Mouse (Mus musculus): ENCODE results near the gene Zyg11a. TPM values are rescaled to one million over a fixed set of nuclear protein-coding genes. Genes with fewer than 3 reads are reported as not detected.

The Zyg11a gene
- total RNA-seq (2017) = not detected in 2 replicates

DNA sequence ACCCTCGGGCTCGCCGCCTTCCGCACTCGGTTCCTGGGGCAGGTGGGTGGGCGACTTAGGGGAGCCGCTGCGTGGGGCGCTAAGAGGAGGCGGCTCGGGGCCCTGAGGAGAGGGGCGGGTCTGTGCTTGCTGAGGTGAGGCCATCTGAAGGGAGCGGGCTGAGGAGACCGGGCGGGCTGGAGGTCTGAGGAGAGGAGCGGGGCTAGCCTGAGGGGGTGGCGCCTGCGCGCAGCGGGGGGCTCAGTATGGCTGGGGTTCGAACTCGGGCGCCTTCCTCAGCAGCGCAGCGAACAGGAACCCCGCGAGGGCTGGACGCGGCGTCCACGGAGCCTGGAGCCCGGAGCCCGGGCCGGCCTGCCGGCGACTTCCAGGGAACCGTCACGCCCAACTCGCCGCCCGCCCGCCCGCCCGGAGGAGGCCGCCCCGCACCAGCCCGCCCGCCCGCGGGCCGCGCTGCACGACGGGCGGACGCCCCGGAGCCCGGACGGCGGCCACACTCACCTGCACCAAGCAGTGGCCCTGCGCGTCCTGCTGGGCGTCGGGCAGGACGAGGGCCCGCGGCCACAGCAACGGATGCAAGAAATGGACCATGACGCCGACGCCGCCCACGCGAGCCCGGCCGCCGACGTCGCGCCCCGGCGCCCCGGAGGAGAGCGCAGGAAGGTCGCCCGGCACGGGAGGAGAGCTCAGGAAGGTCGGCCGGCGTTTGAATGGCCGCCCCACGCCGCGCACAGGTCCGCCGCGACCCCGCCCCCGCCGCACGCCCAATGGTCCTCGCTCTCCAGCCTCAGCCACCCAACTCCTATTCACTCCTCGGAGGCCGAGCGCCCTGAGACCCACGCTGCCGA, at the start of gene Zyg11a:
Gene Zyg11a (minus strand): TSS at position 717 of the 848 bp plus-strand sequence.
- 0 out of 2 replicates have a peak, but pooled peaks have one; percentile 29 for ATAC-seq (replicated peaks; ENCODE audit: low read depth, poor library complexity, severe bottlenecking)

DNA sequence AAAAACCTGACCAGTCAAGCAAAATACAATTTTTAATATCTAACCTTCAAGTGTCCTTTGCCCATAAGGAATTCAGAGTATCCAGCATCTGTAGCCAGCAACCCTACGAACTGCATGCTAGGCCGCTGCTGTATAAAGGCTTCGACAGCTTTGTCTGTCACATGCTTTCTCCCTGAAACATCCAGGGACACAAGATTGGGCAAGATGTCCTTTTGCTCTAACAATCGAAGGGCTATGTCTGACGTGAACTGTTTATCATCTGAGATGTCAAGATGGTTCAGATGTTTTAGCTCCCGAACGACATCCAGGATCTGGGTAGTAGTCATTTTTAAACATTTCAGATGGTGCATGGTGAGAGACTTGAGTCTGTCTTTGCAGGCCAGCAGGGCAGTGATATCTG, 47.9 kb upstream of the Zyg11a start:
- no peak for ATAC-seq (replicated peaks; ENCODE audit: low read depth, poor library complexity, severe bottlenecking)

- ATAC-seq (replicated peaks; ENCODE audit: low read depth, poor library complexity, severe bottlenecking) = no peak
Measured at GRCm38 (mm10) chr4:108253317-108253716, 35.5 kb upstream of the Zyg11a start.

- no peak for ATAC-seq (replicated peaks; ENCODE audit: low read depth, poor library complexity, severe bottlenecking)
Measured at GRCm38 (mm10) chr4:108250501-108250900, 32.7 kb upstream of the Zyg11a start.

GRCm38 (mm10) chr4:108249314-108249713, 31.5 kb upstream of the Zyg11a start:
- no peak for ATAC-seq (replicated peaks; ENCODE audit: low read depth, poor library complexity, severe bottlenecking)

DNA sequence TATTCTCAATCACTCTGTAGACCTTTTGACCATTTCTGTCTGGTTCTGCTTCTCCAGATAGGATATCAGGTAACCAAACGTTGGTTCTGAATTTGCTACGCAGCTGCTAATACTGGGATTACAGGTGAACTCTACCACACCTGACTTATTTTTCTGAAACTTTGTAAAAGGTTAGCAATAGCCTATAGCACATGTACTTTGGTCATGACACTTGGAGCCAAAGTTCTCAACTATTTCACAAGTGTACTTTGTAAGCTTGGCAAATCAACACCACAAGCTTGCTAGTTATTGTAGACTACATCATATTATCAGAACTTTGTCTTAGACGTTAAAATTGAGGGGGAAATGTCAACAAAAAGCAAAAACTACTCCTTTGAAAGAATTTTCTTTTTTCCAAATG, 15.8 kb upstream of the Zyg11a start:
- ATAC-seq (replicated peaks; ENCODE audit: low read depth, poor library complexity, severe bottlenecking) = no peak

GRCm38 (mm10) chr4:108225341-108225872, 7.6 kb upstream of the Zyg11a start:
- no peak for ATAC-seq (replicated peaks; ENCODE audit: low read depth, poor library complexity, severe bottlenecking)

DNA sequence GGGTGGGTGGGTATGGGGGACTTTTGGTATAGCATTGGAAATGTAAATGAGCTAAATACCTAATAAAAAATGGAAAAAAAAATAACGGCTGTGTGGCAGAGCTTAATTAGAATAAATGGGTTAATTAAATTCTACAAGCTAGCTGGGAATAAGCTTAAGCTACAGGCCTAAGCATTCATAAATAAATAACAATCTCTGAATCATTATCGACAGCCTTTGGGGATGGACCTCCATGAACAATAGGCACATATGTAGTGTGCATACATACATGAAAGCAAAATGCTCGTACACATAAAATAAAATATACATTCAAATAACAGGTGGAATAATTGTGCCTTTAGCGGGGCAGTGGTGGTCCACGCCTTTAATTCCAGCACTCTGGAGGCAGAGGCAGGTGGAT, 4.7 kb upstream of the Zyg11a start:
- ATAC-seq (replicated peaks; ENCODE audit: low read depth, poor library complexity, severe bottlenecking) = no peak

DNA sequence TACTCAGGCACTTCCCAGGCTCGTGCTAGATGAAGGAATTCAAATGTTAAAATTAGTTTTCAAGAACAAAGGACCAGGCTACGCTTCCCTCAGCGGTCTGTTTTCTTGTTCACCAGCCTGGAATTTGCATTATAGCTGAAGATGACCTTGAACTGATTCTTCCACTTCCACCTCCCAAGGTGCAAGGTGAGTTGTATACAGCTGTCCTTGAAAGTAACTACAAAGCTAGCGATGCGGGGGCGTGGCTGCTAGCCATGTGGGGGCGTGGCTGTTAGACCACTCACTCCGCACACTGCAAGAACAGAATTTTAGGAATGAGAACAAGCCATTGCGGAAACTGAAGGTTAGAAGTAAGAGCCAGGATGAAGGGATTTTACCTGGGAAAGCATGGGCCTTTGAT, 1.2 kb upstream of the Zyg11a start:
- ATAC-seq (replicated peaks; ENCODE audit: low read depth, poor library complexity, severe bottlenecking) = no peak

GRCm38 (mm10) chr4:108213023-108213422, 4.8 kb downstream of the Zyg11a start:
- ATAC-seq (replicated peaks; ENCODE audit: low read depth, poor library complexity, severe bottlenecking) = no peak

- no peak for ATAC-seq (replicated peaks; ENCODE audit: low read depth, poor library complexity, severe bottlenecking)
Measured at GRCm38 (mm10) chr4:108204629-108205028, 13.2 kb downstream of the Zyg11a start.

GRCm38 (mm10) chr4:108199236-108199635, 18.6 kb downstream of the Zyg11a start:
- no peak for ATAC-seq (replicated peaks; ENCODE audit: low read depth, poor library complexity, severe bottlenecking)

DNA sequence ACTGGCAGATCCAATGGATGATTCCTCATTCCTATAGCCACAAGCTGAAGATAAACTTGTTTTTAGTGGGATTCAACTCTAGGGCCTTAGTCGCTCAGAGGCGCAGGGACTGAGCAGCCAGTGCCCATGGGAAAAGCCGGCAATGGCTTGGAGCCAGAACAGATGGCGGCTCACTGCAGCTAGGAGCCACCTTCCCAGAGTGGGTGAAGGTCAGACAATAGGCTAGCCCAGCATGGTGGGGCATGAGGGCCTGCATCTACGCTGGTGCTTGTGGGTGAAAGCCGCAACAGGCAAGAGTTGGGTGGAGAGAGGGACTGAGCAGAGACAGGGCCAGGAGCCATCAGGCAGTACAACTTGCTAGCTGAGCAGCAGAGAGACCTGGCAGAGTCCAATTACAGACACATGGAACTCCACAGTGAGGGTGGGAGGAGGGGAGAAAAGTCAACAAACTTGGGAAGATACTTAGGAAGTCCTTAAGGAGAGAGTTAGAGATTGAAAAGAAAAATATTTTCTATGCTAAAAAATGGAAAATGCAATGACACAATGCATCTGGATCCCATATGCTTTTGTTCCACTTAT, 21.5 kb downstream of the Zyg11a start:
- ATAC-seq (replicated peaks; ENCODE audit: low read depth, poor library complexity, severe bottlenecking) = no peak

DNA sequence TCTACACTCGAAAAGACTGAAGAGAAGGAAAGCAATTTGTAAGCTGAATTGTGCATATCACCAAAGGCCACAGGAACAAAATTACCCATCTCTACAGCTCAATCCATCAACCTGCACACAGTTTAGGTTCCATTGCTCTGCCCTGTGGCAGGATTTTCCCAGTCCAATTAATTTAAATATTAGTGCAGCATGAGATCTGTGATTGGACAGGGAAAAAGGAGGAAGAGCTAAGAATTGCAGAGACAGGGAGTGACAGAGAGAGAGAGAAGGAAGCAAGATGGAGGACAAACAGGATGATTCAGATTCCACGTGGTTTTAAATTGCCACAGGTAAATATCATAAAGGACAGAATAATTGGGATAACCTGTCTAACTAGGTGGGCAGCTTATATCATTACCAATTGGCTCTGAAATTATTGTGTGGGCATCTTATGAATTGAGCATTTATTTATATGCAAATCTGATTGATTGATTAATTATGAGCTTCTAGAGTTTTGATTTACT, 25.0 kb downstream of the Zyg11a start:
- no peak for ATAC-seq (replicated peaks; ENCODE audit: low read depth, poor library complexity, severe bottlenecking)

GRCm38 (mm10) chr4:108182278-108182677, 35.6 kb downstream of the Zyg11a start:
- ATAC-seq (replicated peaks; ENCODE audit: low read depth, poor library complexity, severe bottlenecking) = no peak

DNA sequence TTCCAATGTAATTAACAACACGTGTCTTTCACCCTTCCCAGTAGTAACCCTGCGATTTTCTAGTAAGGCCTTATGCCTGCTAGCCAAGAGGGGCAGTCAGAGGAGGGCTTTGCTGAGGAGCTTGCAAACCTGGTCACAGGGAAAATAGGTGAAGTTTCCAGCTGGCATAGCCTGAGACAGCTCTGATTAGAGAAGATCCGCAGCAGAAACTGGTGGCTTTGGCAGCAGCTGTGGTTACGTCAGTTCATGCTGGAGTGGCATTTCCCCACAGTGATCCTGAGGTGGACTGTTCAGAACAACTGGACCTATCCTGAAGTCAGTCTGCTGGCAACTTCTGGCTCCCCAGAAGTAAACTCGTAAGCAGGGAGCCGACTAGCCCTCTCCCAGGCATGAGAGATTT, 49.8 kb downstream of the Zyg11a start:
- ATAC-seq (replicated peaks; ENCODE audit: low read depth, poor library complexity, severe bottlenecking) = no peak

DNA sequence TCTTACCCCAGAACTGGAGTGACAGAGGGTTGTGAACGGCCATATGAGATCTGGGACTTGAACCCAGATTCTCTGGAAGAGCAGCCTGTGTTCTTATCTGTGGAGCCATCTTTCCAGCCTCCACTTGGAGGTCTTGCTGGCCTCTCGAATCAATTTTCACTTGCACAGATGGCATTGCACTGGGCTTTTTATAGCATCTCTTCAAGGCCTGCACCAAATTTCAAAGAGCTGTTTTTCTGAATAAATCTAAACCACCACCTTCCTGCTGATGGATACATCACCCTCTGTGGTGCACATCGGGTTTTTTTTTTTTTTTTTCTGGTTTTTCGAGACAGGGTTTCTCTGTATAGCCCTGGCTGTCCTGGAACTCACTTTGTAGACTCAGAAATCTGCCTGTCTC, 51.0 kb downstream of the Zyg11a start:
- no peak for ATAC-seq (replicated peaks; ENCODE audit: low read depth, poor library complexity, severe bottlenecking)

- ATAC-seq (replicated peaks; ENCODE audit: low read depth, poor library complexity, severe bottlenecking) = 0 out of 2 replicates have a peak, but pooled peaks have one; percentile 50
Measured at GRCm38 (mm10) chr4:108165152-108165895, 52.5 kb downstream of the Zyg11a start, which contains the start of gene Echdc2. TSS of gene Echdc2 (plus strand) at chr4:108165437.

DNA sequence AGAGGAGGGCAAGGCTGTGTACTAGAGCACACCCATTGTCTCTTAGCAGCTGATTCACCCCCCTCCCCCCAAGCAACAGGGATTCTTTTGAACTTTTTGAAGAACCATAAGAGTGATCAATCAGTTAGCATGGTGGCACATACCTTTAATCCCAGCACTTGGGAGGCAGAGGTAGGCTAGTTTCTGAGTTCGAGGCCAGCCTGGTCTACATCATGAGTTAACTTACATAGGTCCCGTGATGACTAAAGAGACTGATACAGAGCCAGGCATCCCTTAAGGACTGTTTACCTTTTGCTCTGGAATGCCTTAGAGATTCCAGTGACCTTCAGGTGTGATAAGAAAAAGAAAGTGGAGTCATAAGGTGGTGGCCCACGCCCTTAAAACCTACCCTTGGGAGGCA, 54.6 kb downstream of the Zyg11a start:
- no peak for ATAC-seq (replicated peaks; ENCODE audit: low read depth, poor library complexity, severe bottlenecking)

DNA sequence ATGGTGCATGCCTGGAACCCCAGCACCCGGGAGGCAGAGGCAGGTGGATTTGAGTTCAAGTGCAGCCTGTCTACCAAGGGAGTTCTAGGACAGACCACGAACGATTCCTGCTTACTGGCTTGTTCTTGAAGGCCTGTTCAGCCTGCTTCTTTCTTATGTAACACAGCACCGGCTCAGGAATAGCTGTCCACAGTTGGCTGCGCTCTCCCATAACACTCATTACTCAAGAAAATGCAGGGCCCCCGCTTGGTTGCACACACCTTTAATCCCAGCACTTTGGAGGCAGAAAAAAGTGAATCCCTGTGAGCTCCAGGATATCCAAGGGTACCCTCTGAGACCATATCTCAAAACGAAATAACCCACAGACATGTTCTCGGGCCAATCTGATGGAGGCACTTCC, 55.9 kb downstream of the Zyg11a start:
- no peak for ATAC-seq (replicated peaks; ENCODE audit: low read depth, poor library complexity, severe bottlenecking)

Measured in common myeloid progenitor, adult 5-6 weeks (primary cell).